Mouse (Mus musculus) lung, postnatal 0 days (tissue): ENCODE results near the gene Agt. TPM values are rescaled to one million over a fixed set of nuclear protein-coding genes. Genes with fewer than 3 reads are reported as not detected.

Source experiments
- ATAC-seq: fragments of 200-750 bp; cut with Nextera tagmentation; 2 replicates; pipeline ENCODE4 v1.8.0; 2017; ENCODE audit warnings: moderate library complexity
- DNase-seq: peaks from one replicate; pipeline ENCODE4 v3.0.0-alpha.2; 2016; ENCODE audit warnings: low spot score
- H3K27ac ChIP-seq: fragments of 300-500 bp; sonication (generic); 2 replicates; pipeline ENCODE4 v1.5.1; 2014; ENCODE audit warnings: antibody characterized with exemption, mild to moderate bottlenecking, low read length, mixed read lengths
- H3K27me3 ChIP-seq: fragments of 300-500 bp; sonication (generic); replicated peaks from 2 replicates; pipeline ENCODE4 v1.6.1; 2014; ENCODE audit warnings: low read length, mixed read lengths; ENCODE audit not compliant: insufficient read depth
- H3K36me3 ChIP-seq: fragments of 300-500 bp; sonication (generic); 2 replicates; pipeline ENCODE4 v1.6.1; 2014; ENCODE audit warnings: low read length, mixed read lengths; ENCODE audit not compliant: insufficient read depth
- H3K4me1 ChIP-seq: fragments of 300-500 bp; sonication (generic); 2 replicates; pipeline ENCODE4 v1.6.1; 2014; ENCODE audit warnings: antibody characterized with exemption, low read depth, low read length, mixed read lengths; ENCODE audit not compliant: insufficient read depth
- H3K4me2 ChIP-seq: fragments of 300-500 bp; sonication (generic); replicated peaks from 2 replicates; pipeline ENCODE4 v1.6.1; 2014; ENCODE audit warnings: low read depth, mild to moderate bottlenecking, low read length, moderate library complexity, mixed read lengths
- H3K4me3 ChIP-seq: fragments of 300-500 bp; sonication (generic); 2 replicates; pipeline ENCODE4 v1.5.1; 2014; ENCODE audit warnings: low read depth, low read length
- H3K9ac ChIP-seq: fragments of 300-500 bp; sonication (generic); replicated peaks from 2 replicates; pipeline ENCODE4 v1.6.1; 2014; ENCODE audit warnings: low read depth, mild to moderate bottlenecking
- H3K9me3 ChIP-seq: fragments of 300-500 bp; sonication (generic); 2 replicates; pipeline ENCODE4 v1.6.1; 2016; ENCODE audit warnings: low read length, mixed read lengths
- CTCF ChIP-seq: IDR thresholded peaks from 2 replicates; pipeline ENCODE4 v1.5.1; 2016; ENCODE audit warnings: antibody characterized with exemption, mild to moderate bottlenecking
- EP300 ChIP-seq: IDR thresholded peaks from 2 replicates; pipeline ENCODE4 v1.6.1; 2016; ENCODE audit warnings: antibody characterized with exemption, mild to moderate bottlenecking, control low read depth
- WGBS: fragments of 180-500 bp; shearing (Covaris S2); extraction: QIAGEN DNeasy Blood & Tissue Kit; methylation state at CpG from one replicate; pipeline ENCODE4 v1.1.7; 2014; 5-methylcytosine and 5-hydroxymethylcytosine counted together
- polyA plus RNA-seq: library from polyadenylated mRNA; unstranded; fragments of >200 nt; fragmentation: Nextera tagmentation; extraction: Ambion mirVana; gene quantifications from 2 replicates; pipeline ENCODE4 v1.2.1, GENCODE M21; 2015

Gene Agt
- polyA plus RNA-seq, 1 experiment from 2014 or later, result 133 TPM

DNA sequence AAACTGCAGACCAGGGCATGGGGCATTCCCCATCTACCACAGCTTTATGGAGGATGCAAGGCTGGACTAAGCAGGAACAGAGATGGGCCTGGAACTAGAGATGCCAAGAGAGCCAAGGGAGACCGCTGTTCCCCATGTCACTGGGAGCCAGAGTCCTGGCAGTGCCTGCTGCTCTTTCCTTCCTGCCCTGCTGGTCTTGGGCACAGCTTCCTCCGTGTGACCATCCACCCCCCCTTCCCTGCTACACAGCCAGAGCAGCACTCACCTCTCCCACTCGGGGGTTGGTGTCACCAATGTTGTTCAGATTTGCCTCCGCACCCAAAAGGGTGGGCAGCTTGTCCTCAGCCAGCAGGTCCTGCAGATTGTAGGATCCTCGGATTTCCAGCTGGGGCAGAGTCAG lies 12.0 kb downstream of the Agt start:
- DNase-seq (no peak), ATAC-seq (no peak)
- WGBS, result 53% methylated on average over 5 of the region's 5 CpGs
- TF ChIP-seq CTCF, result no peak
- TF ChIP-seq EP300, result no peak
- H3K9ac ChIP-seq, result no peak overlapping the region
- H3K9me3 ChIP-seq, result no peaks in the 10 kb centered on the region
- no peak overlapping the region for H3K27ac ChIP-seq
- H3K4me2 ChIP-seq, result no peak overlapping the region
- no peaks in the 10 kb centered on the region for H3K27me3 ChIP-seq
- H3K36me3 ChIP-seq, result peaks cover 4% of the 10 kb centered on the region; the same call in 1 of the 2 replicates
- no peak overlapping the region for H3K4me3 ChIP-seq
- no peaks in the 10 kb centered on the region for H3K4me1 ChIP-seq

DNA sequence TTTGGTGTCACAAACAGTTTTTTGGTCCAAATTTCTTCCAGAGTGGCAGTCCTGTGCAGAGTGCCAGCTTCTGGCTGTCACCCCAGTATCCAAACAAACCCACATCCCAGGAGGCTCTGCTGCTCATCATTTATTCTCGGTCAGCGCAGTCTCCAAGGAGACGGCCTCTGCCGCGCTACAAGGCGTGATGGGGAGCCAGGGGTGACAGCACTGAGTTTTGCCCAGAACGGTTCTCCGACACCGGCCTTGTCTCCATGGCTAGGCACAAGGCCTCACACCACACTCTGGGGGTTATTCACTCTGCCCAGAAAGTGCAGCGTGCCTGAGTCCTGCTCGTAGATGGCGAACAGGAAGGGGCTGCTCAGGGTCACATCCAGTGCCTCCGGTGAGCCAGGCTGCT lies 12.8 kb downstream of the Agt start:
- DNase-seq, result no peak
- Histone ChIP-seq H3K4me1 (no peaks in the 10 kb centered on the region), H3K9me3 (no peaks in the 10 kb centered on the region), H3K36me3 (peaks cover 11% of the 10 kb centered on the region), H3K4me3 (no peak overlapping the region), H3K27ac (no peak overlapping the region), H3K9ac (no peak overlapping the region), H3K4me2 (no peak overlapping the region), H3K27me3 (no peaks in the 10 kb centered on the region)
- TF ChIP-seq CTCF, result no peak
- TF ChIP-seq EP300, result no peak
- 43% methylated on average over 13 of the region's 13 CpGs for WGBS
- ATAC-seq, result peak; percentile 17; the same call in 1 of the 2 replicates

DNA sequence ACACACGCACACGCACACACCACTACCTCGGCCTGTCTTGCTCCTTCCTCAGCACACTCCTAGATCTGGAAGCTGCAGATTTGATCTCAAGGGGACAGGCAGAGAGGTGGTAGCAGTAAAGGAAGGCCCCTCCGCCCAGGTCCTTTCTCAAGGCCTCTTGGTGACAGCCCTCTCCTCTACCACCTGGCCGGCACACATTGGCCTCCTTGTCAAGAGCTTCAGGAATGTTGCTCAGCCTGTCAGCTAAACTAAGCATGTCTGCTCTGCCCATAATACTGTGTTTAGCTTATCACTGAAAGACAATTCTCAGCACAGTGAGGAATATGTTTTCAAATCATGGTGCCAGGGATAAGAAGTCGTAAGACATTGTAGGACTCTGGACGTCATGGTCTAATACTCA lies 13.3 kb downstream of the Agt start:
- no peak overlapping the region for H3K9ac ChIP-seq
- peaks cover 14% of the 10 kb centered on the region for H3K36me3 ChIP-seq
- H3K4me2 ChIP-seq, result no peak overlapping the region
- H3K4me3 ChIP-seq, result no peak overlapping the region
- WGBS, result 53% methylated on average over 7 of the region's 7 CpGs
- H3K9me3 ChIP-seq, result no peaks in the 10 kb centered on the region
- DNase-seq, result peak; percentile 53
- H3K4me1 ChIP-seq, result no peaks in the 10 kb centered on the region
- no peak overlapping the region for H3K27ac ChIP-seq
- ATAC-seq, result peak; percentile 67
- no peak for TF ChIP-seq CTCF
- TF ChIP-seq EP300, result no peak
- H3K27me3 ChIP-seq, result no peaks in the 10 kb centered on the region

DNA sequence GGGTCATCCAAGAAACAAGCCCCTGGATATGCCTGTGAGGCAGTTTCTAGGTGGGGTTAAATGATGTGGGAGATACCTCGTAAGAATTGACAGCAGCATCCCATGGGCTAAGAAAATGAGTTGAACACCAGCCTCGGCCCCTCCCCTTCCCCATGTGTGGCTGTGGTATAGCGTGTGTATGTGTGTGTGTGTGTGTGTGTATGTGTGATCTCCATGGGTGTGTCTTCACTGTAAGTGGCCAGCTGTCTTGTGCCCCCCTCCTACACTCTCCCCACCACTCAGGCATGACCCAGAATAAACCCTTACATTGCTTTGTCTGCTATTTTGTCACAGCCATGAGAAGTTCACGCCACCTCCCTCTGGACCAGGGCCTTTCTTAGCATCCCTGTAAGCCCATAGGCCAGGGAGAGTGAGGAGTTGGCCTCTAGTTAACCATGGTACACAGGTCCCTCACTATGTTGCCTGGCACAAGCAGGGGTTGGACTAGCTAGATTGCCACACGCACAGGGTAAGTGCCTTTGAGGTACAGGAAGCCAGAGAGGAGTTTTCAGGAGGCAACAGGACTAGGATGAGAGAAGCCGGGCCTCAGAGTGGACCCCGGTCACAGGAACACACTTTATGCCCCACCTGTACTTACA lies 14.3 kb downstream of the Agt start:
- H3K9me3 ChIP-seq, result no peaks in the 10 kb centered on the region
- H3K4me3 ChIP-seq, result no peak overlapping the region
- TF ChIP-seq EP300, result no peak
- no peak for TF ChIP-seq CTCF
- no peak overlapping the region for H3K4me2 ChIP-seq
- 75% methylated on average over 7 of the region's 7 CpGs for WGBS
- H3K4me1 ChIP-seq, result no peaks in the 10 kb centered on the region
- peaks cover 23% of the 10 kb centered on the region for H3K36me3 ChIP-seq
- H3K9ac ChIP-seq, result no peak overlapping the region
- H3K27ac ChIP-seq, result no peak overlapping the region
- H3K27me3 ChIP-seq, result no peaks in the 10 kb centered on the region
- ATAC-seq (peak; percentile 27; the same call in 1 of the 2 replicates), DNase-seq (no peak)

DNA sequence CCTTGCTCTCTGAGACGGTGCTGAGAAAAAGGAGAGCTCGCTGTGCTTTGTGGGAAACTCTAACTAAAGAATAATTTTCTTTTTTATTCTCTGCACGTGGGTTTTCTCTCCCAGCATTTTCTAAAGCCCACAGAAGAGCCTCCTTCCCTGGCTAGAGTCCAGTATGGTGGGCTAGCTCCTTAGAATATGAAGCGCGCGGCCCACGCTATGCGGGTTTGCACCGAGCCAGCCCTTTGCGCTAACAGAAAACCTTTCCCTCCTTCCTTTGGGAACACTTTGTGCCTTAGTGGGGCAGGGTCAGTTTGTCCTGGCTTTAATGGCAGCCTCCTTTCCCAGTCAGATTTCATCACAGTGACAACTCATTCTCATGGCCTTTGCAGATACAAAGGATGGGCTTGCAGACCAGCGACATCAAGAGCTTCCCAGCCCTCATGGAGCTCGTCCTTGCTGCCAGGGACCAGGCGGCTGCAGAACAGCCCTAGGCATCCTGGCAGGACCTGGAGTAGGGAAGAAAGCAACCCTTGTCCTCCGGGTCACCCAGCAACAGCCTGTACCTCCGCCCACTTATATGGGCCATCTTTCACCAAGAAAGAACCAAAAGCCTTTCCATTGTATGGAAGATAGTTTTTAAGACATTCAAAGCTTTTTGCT lies 18.4 kb downstream of the Agt start:
- peaks cover 52% of the 10 kb centered on the region for H3K36me3 ChIP-seq
- H3K9me3 ChIP-seq, result no peaks in the 10 kb centered on the region
- no peak for TF ChIP-seq EP300
- TF ChIP-seq CTCF, result no peak
- DNase-seq, result no peak
- H3K4me1 ChIP-seq, result no peaks in the 10 kb centered on the region
- no peak overlapping the region for H3K9ac ChIP-seq
- 92% methylated on average over 15 of the region's 15 CpGs for WGBS
- H3K4me3 ChIP-seq, result no peak overlapping the region
- no peaks in the 10 kb centered on the region for H3K27me3 ChIP-seq
- H3K27ac ChIP-seq, result no peak overlapping the region
- no peak for ATAC-seq
- H3K4me2 ChIP-seq, result no peak overlapping the region

DNA sequence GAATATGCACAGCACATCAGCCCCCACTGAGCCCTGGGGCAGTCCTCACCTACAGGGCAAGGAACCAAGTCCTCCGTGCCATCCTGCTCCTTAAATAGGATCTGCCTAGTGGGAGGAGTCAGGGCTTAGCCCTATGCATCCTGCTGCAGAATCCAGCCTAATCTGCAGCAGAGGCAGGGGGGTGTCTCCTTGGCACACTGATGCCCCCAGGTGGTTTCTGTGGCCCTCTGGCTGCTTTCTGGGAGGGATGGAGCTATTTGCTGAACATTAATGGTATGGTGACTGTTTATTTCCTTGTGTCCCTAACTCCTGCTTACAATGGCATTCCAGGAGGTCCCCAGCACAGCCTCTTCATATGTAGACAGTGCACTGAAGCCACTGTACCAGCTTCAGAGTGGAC lies 21.3 kb downstream of the Agt start:
- H3K9me3 ChIP-seq, result no peaks in the 10 kb centered on the region
- no peak overlapping the region for H3K4me3 ChIP-seq
- H3K4me1 ChIP-seq, result no peaks in the 10 kb centered on the region
- WGBS, result 72% methylated on average over 1 of the region's 1 CpGs
- ATAC-seq, result no peak
- TF ChIP-seq CTCF (no peak), EP300 (no peak)
- no peak overlapping the region for H3K27ac ChIP-seq
- H3K27me3 ChIP-seq, result no peaks in the 10 kb centered on the region
- H3K36me3 ChIP-seq, result peaks cover 66% of the 10 kb centered on the region
- H3K4me2 ChIP-seq, result no peak overlapping the region
- no peak overlapping the region for H3K9ac ChIP-seq
- DNase-seq, result no peak
